Mouse (Mus musculus) c-Kit-positive CD71-positive TER-119-negative erythroid progenitor cells, embryonic 14.5 days (primary cell): ENCODE results near the gene Gins2.

Experiments used
- DNase-seq: peaks from one replicate; pipeline ENCODE4 v3.0.0-alpha.2; 2013; ENCODE audit warnings: low read depth

Gene Gins2

GRCm38 (mm10) chr8:120563851-120564837 is 25.0 kb downstream of the Gins2 start:
- DNase-seq, result no peak

- DNase-seq, result no peak
Measured at GRCm38 (mm10) chr8:120563348-120563724, 25.8 kb downstream of the Gins2 start.

- no peak for DNase-seq
Measured at GRCm38 (mm10) chr8:120562680-120563347, 26.3 kb downstream of the Gins2 start.

- no peak for DNase-seq
Measured at GRCm38 (mm10) chr8:120561539-120562435, 27.3 kb downstream of the Gins2 start.

- no peak for DNase-seq
Measured at GRCm38 (mm10) chr8:120560535-120560934, 28.6 kb downstream of the Gins2 start.

GRCm38 (mm10) chr8:120559654-120560053 is 29.4 kb downstream of the Gins2 start:
- DNase-seq, result no peak

- DNase-seq, result no peak
Measured at GRCm38 (mm10) chr8:120558162-120558561, 30.9 kb downstream of the Gins2 start.

- DNase-seq, result no peak
Measured at GRCm38 (mm10) chr8:120557170-120557965, 31.7 kb downstream of the Gins2 start.

- no peak for DNase-seq
Measured at GRCm38 (mm10) chr8:120556198-120556892, 32.8 kb downstream of the Gins2 start.

GRCm38 (mm10) chr8:120554466-120555039 is 34.6 kb downstream of the Gins2 start:
- DNase-seq, result no peak

- no peak for DNase-seq
Measured at GRCm38 (mm10) chr8:120553441-120554123, 35.5 kb downstream of the Gins2 start.

- no peak for DNase-seq
Measured at GRCm38 (mm10) chr8:120552509-120552908, 36.6 kb downstream of the Gins2 start.

- DNase-seq, result no peak
Measured at GRCm38 (mm10) chr8:120551677-120551980, 37.5 kb downstream of the Gins2 start.

GRCm38 (mm10) chr8:120550937-120551676 is 38.0 kb downstream of the Gins2 start:
- no peak for DNase-seq

GRCm38 (mm10) chr8:120550430-120550829 is 38.7 kb downstream of the Gins2 start:
- no peak for DNase-seq

- no peak for DNase-seq
Measured at GRCm38 (mm10) chr8:120549922-120550321, 39.2 kb downstream of the Gins2 start.

GRCm38 (mm10) chr8:120549321-120549921 is 39.7 kb downstream of the Gins2 start:
- DNase-seq, result no peak

GRCm38 (mm10) chr8:120548313-120548761 is 40.8 kb downstream of the Gins2 start:
- no peak for DNase-seq

- DNase-seq, result no peak
Measured at GRCm38 (mm10) chr8:120547562-120547961, 41.5 kb downstream of the Gins2 start.
